Mouse (Mus musculus) B cell, adult 2 months (primary cell): ENCODE data around the gene Tnfsf8.

Experiments
- DNase-seq, 2 experiments: peaks; one replicate each; pipeline ENCODE4 v3.0.0; 2022

Gene Tnfsf8

DNA sequence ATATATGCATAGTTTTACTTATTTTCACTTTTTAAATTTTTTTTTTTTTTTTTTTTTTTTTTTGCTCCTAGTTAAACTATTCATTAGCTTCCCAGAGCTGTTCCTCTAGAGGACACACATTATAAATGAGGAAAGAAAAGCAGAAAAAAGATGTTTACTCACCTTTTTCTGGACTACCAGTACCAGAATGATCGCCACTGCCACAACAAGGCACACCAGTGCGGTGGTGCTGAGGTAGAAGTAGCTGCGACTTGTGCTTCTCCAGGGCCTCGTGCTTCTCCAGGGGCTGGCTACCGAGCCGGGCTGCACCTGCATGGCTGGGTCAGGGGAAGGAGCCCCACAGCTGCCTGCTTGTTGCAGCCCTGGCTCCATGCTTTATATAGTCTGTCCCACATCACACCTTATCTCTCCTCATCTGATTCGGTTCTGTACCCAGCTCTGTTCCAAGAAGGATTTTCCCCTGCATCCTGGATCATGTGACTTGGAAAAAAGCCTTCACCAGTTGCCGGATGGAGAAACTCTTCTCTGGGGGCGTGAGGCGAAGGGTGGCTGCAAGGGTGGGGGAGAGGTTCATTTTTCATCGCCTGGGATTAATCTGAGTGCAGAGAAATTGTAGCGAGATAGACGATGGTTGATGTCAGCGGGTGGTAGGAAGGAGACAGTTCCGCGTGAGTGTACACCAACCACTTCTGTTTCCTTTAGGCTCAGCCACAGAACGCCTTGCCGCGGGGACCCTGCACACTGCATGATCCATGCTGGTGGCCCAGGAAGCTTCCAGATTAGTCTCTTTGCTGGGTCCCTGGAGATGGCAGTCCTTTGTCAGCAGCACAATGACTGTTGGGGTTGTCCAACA lies at the start of gene Tnfsf8:
Tnfsf8 (minus strand) TSS at position 660 of the 853 bp plus-strand sequence.
- peak; percentile 53 to 55 for DNase-seq

- DNase-seq = no peak
Measured at GRCm38 (mm10) chr4:63908511-63908910, 47.4 kb upstream of the Tnfsf8 start.

DNA sequence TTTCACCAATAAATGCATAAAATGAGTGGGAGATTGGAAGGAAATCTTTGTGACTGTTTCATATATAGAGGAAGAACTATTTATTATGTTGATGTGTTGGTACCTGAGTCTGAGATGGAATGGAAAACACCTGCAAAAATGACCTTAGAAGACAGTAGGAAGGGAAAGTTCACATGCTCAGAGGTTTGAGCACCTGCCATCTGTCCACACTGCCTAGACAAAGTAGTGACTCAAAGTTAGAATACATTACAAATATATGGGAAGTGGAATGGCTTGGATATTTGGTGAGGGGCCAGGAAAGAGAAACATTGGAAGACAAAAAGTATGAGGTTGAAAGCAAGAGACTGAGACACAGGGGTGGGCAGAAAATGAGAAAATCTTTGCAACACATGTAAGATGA lies 46.3 kb upstream of the Tnfsf8 start:
- no peak for DNase-seq

- DNase-seq = no peak
Measured at GRCm38 (mm10) chr4:63906050-63906449, 44.9 kb upstream of the Tnfsf8 start.

- no peak for DNase-seq
Measured at GRCm38 (mm10) chr4:63899081-63899523, 38.0 kb upstream of the Tnfsf8 start.

DNA sequence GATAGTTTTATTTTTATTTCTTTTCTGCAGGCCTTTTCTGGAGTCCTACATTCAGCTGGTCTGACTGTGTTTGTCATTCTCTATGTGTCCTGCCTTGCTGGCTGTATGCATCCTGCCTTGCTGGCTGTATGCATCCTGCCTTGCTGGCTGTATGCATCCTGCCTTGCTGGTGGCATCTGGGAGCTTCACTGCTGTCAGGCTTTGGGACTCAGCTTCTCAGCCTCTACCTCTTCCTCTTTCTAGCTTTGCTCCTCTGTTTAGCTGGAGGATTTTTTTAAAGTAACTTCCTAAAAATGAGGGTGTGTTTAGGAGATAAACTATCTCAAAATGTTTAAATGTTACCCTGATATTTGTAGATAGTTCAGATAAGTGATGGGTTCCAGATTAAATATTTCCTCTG lies 36.0 kb upstream of the Tnfsf8 start:
- DNase-seq = no peak

DNA sequence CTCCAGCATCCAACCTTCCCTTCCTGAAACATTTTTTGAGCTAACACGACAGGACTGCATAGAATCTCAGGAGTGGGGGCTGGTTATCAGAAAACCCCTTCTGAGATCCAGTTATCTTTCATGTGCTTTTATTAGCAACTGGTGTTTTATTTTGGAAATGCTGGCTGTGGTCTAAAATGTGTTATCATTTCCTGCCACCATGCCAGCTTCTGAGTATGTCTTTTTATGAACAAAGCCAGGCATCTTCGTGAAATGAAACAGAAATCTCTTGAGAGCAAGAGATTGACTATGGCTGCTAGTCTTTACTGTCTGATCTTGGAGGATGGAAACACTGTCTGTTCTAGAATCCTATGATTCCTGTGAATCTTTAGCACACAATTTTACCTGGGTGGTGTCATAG lies 25.0 kb upstream of the Tnfsf8 start:
- DNase-seq = no peak

DNA sequence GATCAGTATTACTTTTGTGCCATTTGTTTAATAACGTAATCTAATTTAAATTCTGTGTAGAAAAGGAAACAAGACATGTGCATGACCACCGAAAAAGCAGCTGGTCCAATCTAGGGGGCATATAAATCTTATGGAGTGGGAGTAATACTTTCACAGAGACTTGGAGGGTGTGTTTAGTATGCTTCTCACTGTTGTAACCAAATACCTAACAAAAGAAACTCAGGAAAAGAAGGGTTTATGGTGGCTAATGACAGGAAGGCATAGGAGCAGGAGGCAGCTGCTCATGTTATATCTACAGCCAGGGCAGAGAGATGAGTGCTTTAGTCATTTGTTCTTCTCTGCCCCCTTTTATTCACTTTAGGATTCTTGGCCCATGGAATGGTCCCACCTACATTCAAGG lies 15.6 kb upstream of the Tnfsf8 start:
- no peak for DNase-seq

DNA sequence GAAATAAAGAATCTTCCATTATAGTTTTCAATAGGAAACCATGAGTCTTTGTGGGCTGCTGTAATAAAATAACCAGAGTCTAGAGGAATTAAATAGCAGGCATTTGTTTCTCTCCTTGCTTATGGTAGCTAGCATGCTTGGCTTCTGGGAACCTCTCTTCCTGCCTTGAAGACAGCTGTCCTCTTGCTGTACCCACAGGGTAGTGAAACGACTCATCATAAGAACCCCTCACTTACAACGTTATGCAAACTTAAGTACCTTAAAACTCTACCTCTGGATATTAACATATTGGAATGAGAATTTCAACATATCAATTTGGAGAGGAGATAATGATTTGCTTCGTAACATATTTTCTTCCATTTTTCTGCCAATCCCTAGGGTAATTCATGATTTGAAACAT lies 14.3 kb upstream of the Tnfsf8 start:
- no peak for DNase-seq

- DNase-seq = no peak
Measured at GRCm38 (mm10) chr4:63870678-63871077, 9.5 kb upstream of the Tnfsf8 start.

GRCm38 (mm10) chr4:63868770-63869169 lies 7.6 kb upstream of the Tnfsf8 start:
- DNase-seq = peak in 1 of 2 experiments; percentile 11

- DNase-seq = no peak
Measured at GRCm38 (mm10) chr4:63862953-63863352, 1.8 kb upstream of the Tnfsf8 start.

DNA sequence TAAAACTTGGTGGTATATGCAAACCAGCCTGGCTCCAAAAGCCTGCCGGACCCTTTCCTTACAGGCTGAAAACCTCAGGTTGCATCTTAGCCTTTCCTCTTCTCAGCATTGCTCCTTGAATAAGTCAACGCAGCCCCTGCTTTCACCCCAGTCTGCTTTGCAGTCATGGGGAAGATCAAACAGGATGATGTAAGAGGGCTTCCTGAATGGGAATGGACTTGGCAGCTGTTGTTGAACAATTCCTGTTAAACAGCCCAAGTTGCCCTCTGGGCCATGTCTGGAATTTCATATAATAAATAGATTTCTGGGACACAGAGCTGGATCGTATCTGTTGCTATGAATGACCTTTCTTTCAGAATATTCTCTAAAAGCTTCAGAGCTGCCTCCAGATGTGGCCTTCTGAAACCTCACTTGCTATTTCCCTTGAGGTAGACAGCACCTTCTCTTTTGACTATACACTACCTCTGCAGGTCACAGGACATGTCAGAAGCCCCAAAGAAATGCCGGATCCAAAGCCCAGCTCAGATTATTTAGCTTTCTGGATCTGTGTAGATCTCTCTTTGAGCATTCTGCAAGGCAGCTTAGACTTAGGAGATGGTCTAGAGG lies 1.0 kb upstream of the Tnfsf8 start:
- DNase-seq = no peak

DNA sequence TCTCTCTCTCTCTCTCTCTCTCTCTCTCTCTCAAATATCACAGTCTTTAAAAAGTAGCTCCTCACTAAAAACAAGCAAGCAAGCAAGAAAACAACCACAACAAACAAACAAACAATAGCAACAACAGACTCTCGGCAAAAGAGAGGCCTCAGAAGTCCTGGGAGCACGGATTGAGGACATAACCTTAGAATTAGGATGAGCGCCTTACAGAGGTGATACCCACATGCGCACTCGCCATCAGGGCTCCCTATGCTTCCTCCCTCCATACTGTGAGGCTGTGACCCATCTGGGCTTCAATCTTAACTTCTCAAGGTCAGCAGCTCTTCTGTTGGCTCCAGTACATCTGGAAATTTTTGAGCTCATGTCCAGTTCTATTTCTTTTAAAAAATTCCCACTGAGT lies 911 bp downstream of the Tnfsf8 start:
- DNase-seq = no peak

DNA sequence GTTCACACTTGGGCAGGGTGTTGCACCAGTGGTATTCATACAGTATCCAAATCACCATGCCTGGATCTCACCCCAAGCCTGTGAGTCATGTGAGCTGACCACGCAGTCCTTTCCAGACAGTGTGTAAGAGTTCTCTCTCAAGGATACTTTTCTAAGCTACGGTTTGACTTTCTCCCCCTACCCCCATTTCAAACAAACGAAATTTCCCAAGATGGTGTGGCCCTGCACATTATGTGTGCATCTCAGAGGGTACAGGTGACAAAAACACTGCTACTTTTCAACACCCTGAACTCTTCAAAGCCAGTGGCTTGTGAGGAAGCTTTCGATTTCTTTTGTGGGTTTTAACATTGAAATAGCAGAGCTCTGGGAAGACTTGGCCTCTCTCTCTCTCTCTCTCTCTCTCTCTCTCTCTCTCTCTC lies 1.4 kb downstream of the Tnfsf8 start:
- no peak for DNase-seq

DNA sequence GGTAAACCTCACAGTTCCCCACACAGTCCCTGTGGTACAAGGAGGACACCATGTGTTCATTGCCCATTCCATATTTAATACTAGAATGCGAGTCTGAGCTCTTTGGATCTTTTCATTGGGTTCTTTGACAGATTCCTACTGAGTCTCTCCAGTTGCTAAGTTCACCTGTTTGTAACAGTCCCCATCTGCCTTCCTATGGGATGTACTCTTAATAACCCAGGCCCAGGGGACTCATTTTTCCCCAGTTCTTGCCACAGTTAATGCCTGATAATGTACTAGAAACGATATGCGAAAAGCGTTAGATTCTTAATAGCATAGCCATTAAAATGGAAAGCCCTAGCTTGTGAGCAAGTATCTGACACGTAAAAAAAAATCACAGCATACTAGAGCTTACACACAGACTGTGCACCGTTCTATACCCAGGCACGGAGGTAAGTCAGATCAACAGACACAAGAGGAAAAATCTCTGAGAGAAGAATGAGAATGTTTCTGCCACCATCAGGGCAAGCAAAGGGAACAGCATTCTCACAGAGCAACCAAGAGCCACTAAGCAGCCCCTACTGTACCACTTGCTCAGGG lies 2.4 kb downstream of the Tnfsf8 start:
- no peak for DNase-seq

GRCm38 (mm10) chr4:63856764-63857163 lies 4.4 kb downstream of the Tnfsf8 start:
- no peak for DNase-seq

DNA sequence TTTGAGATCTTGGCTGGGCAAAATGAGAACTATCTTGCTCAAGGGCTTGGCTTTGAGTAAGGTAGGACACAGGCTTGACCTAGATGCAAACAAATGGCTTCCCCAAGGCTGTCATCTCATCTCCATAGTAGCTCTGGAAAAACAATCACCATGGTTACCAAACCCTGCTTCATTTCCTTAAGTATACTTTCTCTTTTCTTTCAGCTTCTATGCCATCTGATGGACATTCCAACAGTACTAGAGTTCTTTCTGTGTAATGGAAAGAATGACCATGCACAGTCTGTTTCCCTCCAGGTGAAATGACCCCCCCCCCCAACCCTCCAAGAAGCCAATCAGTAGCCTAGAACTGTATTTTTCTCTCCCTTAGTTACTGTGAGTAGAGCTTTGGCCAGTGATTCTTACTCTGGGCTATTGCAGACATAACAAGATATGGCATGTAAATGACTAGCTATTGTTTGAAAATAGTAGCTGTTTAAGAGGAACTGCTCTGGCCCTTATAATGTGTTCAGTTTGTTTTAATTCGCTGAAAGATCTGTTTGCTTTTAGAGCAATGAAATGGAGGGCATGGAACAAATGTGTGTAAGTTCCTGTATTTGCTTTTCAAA lies 7.3 kb downstream of the Tnfsf8 start:
- DNase-seq = no peak

DNA sequence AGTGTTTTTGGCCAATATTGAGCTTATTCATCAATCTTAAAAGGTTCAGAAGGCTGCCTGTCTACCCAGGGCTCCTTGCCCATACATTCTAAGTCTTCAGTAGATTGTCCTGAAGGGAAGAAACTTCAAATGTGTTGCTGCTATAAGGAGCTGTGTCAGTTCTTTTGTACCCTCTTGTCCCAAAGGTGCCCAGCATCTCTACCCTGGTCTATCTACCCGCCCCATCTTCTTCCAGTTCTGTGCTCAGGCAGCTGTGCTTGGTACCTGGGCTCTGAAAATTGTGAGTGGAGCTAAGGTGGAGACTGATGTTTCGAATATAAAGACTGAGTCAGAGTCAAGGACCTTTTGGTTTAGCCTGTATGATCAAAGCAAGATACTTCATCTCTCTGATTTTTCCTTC lies 11.1 kb downstream of the Tnfsf8 start:
- DNase-seq = no peak

DNA sequence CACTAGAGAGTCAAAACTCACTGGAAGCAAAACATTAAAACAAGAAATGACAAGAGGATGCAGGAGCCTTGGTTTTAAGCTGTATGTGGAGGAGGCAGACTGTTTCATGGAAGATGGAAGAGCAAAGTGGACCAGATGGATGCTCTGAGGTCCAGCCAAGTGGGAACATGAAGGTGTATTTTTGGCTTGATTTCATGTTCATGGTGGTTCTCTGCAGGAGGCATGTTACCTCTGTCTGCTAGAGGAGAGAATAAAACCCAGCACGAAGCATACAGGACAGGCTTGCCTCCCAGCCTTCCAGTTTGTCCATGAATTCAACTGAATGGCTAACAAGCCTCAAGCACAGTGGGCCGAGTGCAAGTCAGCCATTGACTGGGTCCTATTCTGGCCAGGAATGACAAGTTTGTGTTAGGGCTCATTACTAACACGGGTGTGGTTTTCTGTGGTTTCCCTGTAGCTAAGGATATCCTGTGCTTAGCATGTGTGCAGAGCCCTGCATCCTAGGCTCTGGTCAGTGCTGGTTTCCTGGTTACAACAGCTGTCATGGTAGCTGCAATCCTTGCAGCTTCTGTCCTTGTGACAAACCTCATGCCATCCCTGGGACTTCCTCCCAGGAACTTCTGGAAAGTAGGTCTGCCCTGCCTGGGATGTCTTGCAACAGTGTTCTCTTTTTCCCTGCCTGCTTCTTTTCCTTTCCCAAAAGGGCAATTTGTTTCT lies 14.1 kb downstream of the Tnfsf8 start:
- DNase-seq = no peak

GRCm38 (mm10) chr4:63845760-63846159 lies 15.4 kb downstream of the Tnfsf8 start:
- no peak for DNase-seq

GRCm38 (mm10) chr4:63843924-63844323 lies 17.2 kb downstream of the Tnfsf8 start:
- DNase-seq = no peak

GRCm38 (mm10) chr4:63842278-63842677 lies 18.9 kb downstream of the Tnfsf8 start:
- no peak for DNase-seq
